Mouse (Mus musculus): ENCODE measurements at regions not wholly inside any gene's neighbourhood (a gene's known extent, or its start where the extent isn't known, plus 50 kb on each side); places are given as distances from the start of the nearest gene placed in this dataset.

DNA sequence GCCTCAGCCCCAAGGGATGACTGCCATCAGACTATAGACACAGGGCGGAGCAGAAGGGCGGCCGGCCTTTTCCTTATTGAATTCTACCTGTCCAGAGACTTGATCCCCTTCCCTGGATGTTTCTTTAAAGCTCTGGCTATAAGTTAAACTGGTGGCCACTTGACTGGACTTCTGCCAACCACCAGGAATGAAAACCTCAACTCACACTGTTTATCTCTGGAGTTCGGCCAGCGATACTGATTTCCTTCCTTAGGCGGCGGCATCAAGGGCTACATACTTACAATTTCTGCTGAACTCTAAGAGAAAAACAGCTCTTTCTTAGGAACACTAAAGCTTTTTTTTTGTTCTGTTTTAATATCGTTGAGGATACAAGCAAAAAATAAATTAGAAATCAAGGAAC is 104.9 kb upstream of the Tsc22d2 start:
- no peak for DNase-seq (ENCODE audit: extremely low read depth, low read depth)

DNA sequence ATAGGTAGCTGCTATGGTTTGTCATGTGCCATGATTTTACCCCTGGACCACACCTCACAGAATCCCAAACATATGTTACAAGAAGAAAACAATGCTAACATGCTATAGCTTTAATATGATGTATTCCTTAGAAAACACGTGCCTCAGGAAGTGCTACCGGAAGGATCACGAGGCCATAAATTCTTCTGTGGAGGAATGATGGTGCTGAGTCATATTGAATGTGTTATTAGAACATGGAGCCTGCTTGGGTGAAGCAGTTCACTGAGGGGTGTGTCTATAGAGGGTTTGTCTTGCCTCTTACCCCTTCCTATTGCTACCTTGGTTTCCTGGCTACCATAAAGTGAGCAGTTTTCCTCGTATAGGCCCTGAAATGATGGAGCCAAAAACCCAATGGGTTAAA is 104.1 kb upstream of the Tsc22d2 start:
- DNase-seq (ENCODE audit: extremely low read depth, low read depth), result no peak

DNA sequence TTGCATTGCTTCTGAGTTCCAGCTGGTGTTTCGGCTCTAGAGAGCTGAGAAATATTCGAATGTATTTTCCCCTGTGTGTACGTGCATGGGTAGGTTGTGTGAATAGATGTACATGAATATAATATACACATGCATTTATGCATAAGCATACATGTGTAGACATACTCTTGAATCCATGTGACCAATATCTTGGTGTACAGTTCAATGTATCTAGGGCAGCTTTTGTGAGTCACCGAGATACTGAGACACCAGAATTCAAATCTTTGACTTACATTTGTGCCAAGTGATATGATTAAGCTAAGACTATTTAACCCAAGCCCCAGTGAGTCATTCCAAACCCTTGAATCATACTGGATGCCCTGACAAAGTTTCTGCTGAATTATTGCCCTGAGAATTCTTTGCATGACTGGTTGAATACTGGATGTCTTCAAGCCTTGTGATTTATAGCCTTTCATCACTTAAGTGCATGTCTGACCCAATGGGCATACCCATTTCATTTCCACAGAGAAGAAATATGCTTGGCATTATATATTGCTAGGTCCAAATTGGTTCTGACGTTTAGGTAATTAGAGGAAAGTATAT is 103.3 kb upstream of the Tsc22d2 start:
- DNase-seq (ENCODE audit: extremely low read depth, low read depth), result no peak

DNA sequence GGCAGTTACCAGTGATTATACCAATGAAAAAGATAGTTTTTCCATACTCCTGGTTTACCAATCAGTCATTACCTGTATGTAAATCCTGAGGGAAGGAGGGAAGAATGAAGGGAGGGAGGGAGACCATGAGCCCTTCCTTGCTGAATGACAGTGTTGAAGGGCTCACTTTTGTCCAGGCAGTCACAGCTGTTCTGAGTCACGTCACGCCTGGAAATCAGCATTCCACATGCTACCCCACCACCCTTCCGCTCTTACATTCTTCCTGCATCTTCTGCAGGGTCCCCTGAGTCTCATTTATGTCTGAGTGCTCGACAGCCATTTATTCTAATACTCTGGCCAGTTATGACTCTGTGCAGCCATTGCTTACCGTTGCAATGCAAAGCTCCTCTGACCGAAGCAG is 101.9 kb upstream of the Tsc22d2 start:
- DNase-seq (ENCODE audit: extremely low read depth, low read depth), result no peak

GRCm38 (mm10) chr3:58315236-58315635 is 99.3 kb upstream of the Tsc22d2 start:
- DNase-seq (ENCODE audit: extremely low read depth, low read depth), result no peak

DNA sequence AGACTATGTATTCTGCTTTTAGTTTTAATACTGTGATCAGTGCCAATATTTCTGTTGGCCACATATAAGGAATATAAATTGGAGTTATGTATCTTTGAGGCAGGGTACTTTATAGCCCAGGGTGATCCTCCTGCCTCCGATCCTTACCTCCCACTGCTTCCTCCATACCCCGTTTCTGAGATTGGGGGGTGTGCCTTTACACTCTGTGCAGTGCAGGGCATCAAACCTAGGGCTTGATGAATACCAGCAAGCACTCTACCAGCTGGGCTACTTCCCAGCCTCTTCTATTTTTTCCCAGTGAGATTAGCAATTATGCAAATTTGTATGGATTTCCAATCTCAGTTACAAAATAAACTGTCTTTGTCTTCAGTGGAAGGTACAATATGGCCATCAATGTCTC is 97.3 kb upstream of the Tsc22d2 start:
- DNase-seq (ENCODE audit: extremely low read depth, low read depth), result no peak

DNA sequence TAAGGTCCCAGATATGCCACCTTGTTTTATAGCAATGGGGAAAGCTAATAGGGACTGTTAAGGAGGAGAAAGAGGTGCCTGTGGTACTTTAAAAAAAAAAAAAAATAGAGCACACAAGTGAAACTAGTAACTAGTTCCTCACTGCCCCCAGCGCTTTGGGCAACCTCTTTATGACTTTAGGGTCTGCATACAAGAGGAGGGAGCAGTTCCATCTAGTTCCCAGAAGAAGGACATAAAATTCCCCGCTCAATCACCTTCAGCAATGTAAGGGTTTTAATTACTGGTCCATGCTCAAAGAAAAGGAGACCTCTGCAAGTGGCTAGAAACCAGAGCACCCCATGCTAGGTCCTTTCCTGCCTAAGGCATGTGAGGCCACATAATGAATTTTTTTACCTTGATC is 95.8 kb upstream of the Tsc22d2 start:
- DNase-seq (ENCODE audit: extremely low read depth, low read depth), result no peak

DNA sequence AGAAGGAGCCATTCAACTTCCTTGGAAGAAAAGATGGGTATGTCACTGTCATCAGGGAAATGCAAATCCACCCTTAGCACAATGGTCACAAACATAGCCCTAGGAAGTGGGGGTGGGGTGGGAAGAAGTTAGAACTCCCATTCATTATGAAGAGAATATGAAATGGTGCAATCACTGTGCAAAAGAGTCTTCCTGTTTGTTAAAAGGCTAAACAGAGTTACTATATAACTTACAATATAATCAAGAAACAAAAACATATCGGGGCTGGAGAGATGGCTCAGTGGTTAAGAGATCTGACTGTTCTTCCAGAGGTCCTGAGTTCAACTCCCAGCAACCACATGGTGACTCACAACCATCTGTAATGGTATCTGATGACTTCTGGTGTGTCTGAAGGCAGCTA is 95.1 kb upstream of the Tsc22d2 start:
- DNase-seq (ENCODE audit: extremely low read depth, low read depth), result no peak

DNA sequence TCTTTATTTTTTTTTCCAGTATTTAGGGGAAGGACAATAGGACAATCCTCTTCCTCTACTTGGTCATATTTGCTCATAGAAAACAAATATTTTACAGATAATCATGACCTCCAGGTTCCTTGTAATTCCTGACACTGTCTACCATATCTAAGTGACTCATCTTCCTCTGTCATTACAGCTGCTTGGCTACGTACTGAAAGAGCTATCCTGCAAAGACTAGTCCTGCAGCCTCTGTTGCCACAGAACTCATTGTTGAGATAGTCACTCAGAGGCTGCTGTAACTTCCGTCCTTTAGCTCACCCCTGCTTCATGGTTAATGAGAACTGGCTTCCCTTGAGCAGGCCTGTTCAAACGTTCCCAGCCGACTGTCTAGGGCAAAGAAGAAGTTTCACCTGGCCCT is 93.7 kb upstream of the Tsc22d2 start:
- no peak for DNase-seq (ENCODE audit: extremely low read depth, low read depth)

DNA sequence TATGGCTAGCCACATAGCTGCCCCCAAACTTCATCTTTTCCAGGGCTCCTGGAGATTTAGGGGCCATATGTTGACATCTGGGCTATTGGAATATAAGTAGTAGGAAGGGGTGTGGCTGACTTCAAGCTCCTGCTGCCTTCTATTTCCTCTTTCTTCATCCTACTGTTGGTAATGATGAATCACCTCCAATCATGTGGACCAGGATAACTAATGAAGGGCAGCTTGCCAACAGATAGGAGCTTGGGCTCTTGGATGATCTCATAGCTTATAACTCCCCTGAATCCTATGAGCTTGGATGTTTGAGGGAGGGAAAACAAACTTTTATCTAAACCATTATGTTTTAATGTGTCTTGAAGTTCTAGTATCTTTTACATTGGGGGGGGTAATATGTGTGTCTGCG is 92.2 kb upstream of the Tsc22d2 start:
- DNase-seq (ENCODE audit: extremely low read depth, low read depth), result peak; percentile 58

DNA sequence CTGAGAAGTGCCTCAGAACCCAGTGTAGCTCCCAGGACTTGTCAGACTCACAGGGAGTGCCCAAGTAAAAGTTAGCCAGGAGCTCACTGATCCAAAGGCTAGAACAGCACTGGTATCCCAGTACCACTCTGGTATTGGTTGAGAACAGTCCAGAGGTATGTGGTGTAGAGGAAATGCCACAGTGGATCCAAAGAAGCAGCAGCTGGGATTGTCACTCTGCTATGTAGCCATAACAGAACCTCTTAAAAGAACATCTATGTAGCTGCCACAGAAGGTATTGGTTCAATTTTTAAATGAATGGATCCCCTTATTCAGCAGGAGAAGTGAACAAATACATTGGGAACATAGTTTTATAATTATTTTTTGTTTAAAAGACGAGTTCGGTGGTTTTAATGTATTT is 86.8 kb upstream of the Tsc22d2 start:
- DNase-seq (ENCODE audit: extremely low read depth, low read depth), result no peak

- no peak for DNase-seq (ENCODE audit: extremely low read depth, low read depth)
Observed at GRCm38 (mm10) chr3:58330186-58330585, 84.3 kb upstream of the Tsc22d2 start.

GRCm38 (mm10) chr3:58333997-58334396 is 80.5 kb upstream of the Tsc22d2 start:
- DNase-seq (ENCODE audit: extremely low read depth, low read depth), result no peak

DNA sequence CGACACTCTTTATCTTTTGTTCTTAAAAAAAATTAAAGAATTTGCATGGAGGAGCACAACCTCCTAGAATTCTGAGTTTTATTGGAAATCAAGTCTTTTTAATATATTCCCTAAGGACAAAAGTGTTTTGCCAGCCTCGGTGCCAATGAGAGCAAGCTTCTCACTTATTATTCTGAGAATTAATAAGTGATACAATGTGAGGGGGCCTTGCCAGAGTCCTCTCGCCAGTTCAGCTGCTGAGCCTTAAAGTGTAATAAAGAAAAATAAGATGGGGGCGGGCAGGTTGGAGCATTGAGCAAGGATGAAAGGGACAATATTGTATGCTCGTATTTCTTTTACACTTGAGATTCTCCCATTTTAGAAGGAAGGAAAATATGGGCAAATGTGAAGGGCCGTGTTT is 79.2 kb upstream of the Tsc22d2 start:
- DNase-seq (ENCODE audit: extremely low read depth, low read depth), result no peak

- DNase-seq (ENCODE audit: extremely low read depth, low read depth), result no peak
Observed at GRCm38 (mm10) chr3:58336135-58336534, 78.4 kb upstream of the Tsc22d2 start.

DNA sequence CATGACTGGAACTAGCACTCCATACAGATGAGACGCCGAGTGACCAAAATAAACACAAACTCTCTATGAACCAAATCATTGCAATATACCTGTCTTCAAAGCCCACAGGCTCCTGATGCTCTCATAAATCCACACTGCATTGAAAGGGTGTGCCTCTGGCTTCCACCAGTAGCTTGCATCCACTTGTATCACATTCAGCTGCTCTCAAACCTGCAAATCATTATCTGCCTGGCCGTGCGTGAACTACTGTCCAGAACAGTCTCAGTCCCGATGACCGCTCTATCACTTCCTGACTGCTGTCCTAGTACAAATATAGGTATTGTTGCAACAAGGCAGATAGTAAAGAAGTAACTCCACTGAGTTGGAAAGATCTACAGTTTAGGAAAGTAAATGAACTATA is 77.9 kb upstream of the Tsc22d2 start:
- DNase-seq (ENCODE audit: extremely low read depth, low read depth), result no peak

- DNase-seq (ENCODE audit: extremely low read depth, low read depth), result no peak
Observed at GRCm38 (mm10) chr3:58338976-58339375, 75.5 kb upstream of the Tsc22d2 start.

- DNase-seq (ENCODE audit: extremely low read depth, low read depth), result no peak
Observed at GRCm38 (mm10) chr3:58342096-58342495, 72.4 kb upstream of the Tsc22d2 start.

DNA sequence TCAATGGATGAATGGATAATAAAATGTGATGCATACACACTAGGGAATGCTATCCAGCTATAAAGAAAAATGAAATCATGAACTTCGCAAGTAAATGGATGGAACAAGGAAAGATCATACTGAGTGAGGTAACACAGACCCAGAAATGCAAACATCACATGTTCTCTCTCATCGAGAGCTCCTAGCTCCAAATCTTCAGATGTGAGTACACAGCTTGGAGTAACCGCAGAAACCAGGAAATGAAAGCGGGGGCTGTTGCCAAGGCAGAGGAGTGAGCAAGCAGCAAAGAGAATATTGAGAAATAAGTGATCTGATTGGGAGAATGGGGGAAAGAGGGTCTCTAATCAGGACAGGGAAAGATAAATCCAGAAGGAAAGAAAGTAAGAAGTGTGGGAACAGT is 52.0 kb upstream of the Tsc22d2 start:
- no peak for DNase-seq (ENCODE audit: extremely low read depth, low read depth)

- DNase-seq (ENCODE audit: extremely low read depth, low read depth), result no peak
Observed at GRCm38 (mm10) chr3:58364526-58364925, 50.0 kb upstream of the Tsc22d2 start.

Data from MEL-GATA-1-ER (cell line).